Mouse (Mus musculus) lung, adult 2 months (tissue): ENCODE data around the gene Lmntd1.

Experiments
- CTCF ChIP-seq: fragments of 200-500 bp; IDR thresholded peaks from 2 replicates; pipeline ENCODE4 v1.5.1; 2011; ENCODE audit warnings: mild to moderate bottlenecking, low read length, control low read depth; ENCODE audit not compliant: insufficient read depth
- POLR2A ChIP-seq: fragments of 200-500 bp; IDR thresholded peaks from 2 replicates; pipeline ENCODE4 v1.6.1; 2011; ENCODE audit warnings: low read depth, mild to moderate bottlenecking, control low read depth, low read length, borderline replicate concordance; ENCODE audit errors: extremely low read depth

GRCm38 (mm10) chr6:145379175-145379574 is 234.9 kb downstream of the Lmntd1 start:
- TF ChIP-seq POLR2A (no peak), CTCF (no peak)
